Mouse (Mus musculus): ENCODE results near the gene Dennd2a. TPM values are rescaled to one million over a fixed set of nuclear protein-coding genes. Genes with fewer than 3 reads are reported as not detected.

Gene Dennd2a
- total RNA-seq, 1 experiment from 2014 or later, result not detected

DNA sequence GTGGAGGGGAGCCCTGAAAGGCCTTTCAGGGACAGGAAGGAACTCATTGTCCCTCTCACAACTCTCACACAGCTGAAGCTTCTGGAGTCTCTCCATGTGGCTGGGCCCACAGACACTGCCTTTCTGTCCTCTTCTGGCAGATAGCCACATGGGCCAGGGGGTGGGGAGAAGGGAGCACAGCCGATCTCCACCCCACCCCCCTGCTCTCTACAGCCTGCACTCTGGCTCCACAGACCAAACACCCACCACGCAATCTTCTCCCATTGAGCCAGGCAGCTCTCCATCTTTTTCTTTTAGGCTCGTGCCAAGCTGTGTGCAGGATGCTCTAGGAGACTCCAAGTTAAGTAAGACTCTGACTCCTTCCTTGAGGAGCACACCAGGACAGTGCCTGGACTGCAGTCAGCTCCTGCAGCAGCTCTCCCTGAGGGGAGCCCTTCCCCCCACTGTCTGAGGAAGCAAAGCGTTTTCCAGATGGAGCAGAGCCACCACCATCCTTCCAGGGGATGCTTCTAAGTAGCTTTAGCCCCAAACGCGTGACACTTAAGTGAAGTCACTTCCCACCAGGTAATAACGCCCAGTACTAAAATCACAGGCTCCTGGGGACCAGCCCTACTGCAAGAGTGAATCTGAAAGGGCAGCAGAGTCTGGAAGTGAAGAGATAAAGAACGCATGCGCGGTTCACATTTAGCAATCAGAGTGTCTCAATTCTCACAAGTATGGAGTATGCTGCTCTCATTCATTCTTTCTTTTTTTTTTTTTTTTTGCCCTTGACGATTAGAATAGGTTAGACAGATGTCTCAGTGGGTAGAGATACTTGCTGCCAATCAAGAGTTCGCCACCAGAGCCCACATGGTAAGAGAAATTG, 28.8 kb downstream of the Dennd2a start:
- ATAC-seq (replicated peaks; ENCODE audit: insufficient number of reproducible peaks, low FRiP score, low TSS enrichment, poor library complexity, severe bottlenecking), result no peak

DNA sequence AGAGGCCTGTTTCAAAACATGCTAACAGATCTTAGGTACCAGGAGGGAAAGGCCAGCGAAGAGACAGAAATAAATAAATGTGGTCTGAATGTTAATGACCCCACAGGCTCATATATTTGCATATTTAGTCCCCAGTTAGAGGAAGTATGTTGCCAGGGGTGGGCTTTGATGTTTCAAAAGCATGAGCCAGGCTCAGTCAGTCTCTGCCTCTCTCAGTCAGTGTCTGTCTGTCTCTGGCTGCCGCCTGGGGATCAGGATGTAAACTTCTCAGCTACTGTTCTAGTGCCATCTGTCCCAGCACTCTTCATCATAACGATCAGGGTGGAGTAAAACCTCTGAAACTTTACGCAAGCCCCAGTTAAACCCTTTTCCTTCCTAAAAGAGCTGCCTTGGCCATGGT, 29.9 kb downstream of the Dennd2a start:
- ATAC-seq (replicated peaks; ENCODE audit: insufficient number of reproducible peaks, low FRiP score, low TSS enrichment, poor library complexity, severe bottlenecking), result peak; percentile 22; the same call in 1 of the 2 replicates

DNA sequence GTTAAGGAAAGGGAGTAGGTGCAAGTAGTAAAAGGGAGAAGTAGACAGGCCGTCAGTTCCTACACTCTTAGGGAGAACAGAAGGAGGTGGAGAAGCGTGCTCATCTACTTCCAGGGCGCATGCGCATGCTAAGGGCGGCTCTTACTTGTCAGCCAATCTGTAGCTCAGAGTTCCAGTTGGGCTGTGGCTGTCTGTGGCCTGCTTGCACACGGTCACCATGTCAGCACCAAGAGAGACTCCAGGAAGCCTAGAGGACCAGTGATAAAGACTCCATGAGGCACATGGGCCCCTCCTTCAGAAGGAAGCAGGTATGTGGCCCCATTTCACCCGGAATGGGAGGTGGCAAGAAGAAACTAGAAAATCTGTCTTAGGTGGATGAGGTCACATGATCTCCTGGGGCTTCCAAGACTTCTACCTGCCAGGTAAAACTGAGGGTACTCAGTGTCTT, 30.3 kb downstream of the Dennd2a start:
- peak; percentile 69 for ATAC-seq (replicated peaks; ENCODE audit: insufficient number of reproducible peaks, low FRiP score, low TSS enrichment, poor library complexity, severe bottlenecking)

DNA sequence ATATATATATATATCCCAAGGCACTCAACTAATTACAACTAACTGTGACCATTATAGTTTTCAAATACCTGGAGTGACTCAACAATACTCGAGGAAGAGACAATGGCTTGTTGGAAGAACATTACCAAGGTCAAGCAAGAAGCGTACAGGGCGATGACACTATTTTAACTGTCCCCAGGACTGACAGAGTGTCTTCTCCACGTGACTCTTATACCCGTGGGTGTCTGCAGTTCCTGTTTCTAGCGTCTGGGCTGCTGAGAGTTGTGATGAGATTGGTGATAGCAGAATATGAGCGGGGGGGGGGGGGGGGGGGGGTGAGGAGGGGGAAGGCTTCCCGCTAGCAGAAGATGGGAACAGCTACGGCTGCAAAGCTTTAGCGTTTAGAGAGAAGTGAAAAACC, 30.9 kb downstream of the Dennd2a start:
- peak; percentile 70; the same call in 1 of the 2 replicates for ATAC-seq (replicated peaks; ENCODE audit: insufficient number of reproducible peaks, low FRiP score, low TSS enrichment, poor library complexity, severe bottlenecking)

DNA sequence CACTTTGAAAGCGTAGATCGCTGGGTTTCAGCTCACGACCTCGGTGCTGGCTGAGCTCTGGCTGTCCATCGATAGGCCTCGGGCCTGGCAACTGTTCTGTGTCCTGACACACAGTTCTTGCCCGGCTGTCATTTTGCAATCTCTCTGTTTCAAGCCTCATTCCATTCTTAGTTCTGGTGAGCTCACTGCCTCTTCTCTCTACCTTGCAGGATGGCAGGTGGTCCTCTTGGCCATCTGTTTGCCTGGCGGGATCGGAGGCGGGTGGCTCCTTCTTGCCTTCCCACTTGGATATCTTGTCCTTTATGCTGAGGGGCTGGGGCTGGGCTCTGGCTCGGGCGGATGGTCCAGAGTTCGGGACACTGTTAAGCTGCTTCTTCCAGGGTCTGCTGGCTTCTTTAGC, 34.5 kb downstream of the Dennd2a start:
- no peak for ATAC-seq (replicated peaks; ENCODE audit: insufficient number of reproducible peaks, low FRiP score, low TSS enrichment, poor library complexity, severe bottlenecking)

DNA sequence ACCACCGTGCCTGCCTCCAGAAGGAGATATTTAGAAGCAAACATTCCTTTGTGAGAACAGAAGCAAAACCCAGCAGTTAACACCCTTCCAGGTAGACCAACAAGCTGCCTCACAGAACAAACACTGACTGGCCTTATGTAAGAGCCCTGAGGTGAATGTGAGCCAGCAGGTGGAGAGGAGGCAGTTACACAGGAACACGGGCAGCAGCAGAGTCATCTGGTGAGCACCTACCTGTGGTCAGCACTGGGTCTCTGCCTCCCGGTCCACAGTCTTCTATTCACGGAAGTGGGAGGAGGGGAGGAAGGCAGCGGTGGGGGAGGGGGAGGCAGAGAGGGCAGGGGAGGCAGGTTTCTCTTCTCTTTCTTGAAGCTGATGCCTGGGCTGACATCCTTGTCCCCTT, 35.2 kb downstream of the Dennd2a start:
- ATAC-seq (replicated peaks; ENCODE audit: insufficient number of reproducible peaks, low FRiP score, low TSS enrichment, poor library complexity, severe bottlenecking), result no peak

- ATAC-seq (replicated peaks; ENCODE audit: insufficient number of reproducible peaks, low FRiP score, low TSS enrichment, poor library complexity, severe bottlenecking), result no peak
These were observed 41.9 kb downstream of the Dennd2a start for GRCm38 (mm10) chr6:39515739-39516131.

DNA sequence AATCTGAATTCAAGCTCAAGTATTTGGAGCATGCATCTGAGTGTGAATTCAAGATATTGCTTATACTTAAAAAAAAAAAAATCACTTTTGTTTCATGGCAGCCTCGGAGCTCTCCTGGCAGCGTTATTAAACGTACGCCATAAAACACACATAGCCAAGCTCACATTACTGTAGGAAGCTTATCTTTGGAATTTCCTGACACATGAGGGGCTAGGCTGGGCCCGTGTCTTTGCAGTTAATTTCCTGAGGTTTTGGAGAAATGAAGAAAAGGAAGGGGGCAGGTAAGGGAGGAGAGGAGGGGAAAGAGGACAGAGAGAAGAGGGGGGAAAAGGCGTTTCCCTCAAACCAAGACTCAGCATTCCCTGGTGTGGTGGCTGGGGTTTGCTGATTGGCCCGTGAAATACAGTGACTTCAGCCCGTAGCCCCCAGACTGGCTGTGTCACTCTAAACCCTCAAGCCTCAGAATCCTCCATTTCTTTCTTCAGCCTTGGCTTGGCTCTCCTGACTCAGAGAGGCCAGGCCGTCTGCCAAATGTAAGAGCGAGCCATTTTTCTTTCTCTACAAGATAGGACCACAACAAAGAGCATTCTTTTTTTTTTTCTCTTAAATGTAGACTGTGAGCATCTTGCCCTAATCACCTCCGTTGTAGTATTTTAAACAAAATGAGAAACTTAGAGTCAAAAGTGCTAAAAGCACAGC, 42.5 kb downstream of the Dennd2a start:
- ATAC-seq (replicated peaks; ENCODE audit: insufficient number of reproducible peaks, low FRiP score, low TSS enrichment, poor library complexity, severe bottlenecking), result no peak

- no peak for ATAC-seq (replicated peaks; ENCODE audit: insufficient number of reproducible peaks, low FRiP score, low TSS enrichment, poor library complexity, severe bottlenecking)
These were observed 54.2 kb downstream of the Dennd2a start for GRCm38 (mm10) chr6:39503476-39503875.

DNA sequence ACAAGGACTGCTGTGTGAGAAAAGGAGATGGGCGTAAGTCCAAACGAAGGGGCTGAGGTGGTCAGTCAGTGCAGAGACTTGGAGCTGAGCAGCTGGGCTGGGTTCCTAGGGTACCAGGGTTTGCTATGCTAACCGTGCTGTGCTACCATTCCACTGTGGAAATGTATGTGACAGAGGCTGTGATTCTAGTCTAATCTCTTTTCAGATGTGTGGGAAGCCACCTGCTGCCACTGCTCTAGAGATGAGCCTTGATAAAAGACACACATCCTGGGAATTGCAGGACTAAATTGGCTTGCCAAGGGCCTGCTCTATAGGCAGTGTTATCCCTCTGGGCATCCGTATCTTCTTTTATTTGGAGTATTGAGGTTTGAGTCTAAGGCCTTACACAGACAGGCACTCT, 60.5 kb downstream of the Dennd2a start:
- ATAC-seq (replicated peaks; ENCODE audit: insufficient number of reproducible peaks, low FRiP score, low TSS enrichment, poor library complexity, severe bottlenecking), result no peak

DNA sequence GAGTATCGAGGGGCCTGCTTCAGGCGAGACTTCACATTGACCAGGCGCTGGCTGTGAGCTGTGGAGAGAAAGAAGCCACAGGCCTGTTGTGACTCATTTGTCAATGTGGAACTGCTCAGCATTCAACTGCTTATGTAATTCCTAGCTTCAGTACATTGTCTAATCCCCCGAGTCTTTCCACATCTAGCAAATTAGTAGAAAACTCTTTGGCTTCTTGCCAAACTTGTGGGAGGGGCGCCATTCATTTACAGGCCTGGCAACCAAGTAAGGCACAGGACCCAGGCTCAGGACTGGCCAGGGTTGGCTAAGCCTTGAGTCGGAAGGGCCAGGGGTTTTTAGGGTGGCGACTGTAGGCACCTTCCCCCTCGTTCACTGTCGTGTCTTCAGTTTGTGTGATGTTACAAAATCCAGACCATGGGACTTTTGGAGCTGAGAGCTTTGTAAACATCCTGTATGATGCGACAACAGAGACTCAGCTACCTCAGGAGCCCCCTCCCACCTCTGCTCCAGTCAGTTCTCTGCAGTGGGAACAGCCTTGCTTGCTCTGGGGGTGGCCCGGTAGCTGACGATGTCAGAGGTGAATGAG, 64.4 kb downstream of the Dennd2a start:
- no peak for ATAC-seq (replicated peaks; ENCODE audit: insufficient number of reproducible peaks, low FRiP score, low TSS enrichment, poor library complexity, severe bottlenecking)

DNA sequence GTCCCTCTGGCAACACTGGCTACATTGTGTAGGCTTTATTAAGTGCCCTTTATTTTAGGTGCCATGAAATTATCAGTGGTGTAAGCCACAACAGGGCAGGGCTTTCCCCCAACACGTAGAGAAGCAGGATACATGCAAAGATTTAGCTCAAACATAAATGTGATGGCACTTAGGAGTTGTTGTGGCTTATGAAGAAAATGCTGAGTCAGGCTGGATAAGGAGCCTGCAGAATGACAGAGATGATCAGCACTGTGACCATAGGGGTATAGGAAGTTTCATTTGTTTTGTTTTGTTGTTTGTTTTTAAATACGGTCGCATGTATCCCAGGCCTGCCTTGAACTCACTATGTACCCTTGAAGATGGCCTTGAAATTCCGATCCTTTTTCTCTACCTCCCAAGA, 65.5 kb downstream of the Dennd2a start:
- ATAC-seq (replicated peaks; ENCODE audit: insufficient number of reproducible peaks, low FRiP score, low TSS enrichment, poor library complexity, severe bottlenecking), result no peak

DNA sequence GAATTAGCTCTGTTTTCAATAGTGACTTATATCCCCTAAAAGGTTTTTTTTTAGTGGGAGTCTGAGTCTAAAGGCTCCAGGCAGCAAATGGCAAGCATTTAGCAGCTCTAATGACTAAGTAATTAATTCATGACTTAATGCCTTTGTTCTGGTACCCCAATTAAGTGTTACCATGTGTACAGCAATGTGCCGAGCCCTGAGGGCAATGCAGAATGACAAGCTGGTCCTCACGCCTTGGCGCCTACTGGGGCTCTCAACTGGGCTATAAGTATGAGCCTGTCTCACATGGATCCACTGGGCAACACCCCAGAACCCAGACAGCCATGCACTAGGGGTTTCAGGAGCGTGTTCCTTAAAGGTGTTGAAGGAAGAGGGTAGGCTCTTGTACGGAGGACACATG, 66.5 kb downstream of the Dennd2a start:
- no peak for ATAC-seq (replicated peaks; ENCODE audit: insufficient number of reproducible peaks, low FRiP score, low TSS enrichment, poor library complexity, severe bottlenecking)

DNA sequence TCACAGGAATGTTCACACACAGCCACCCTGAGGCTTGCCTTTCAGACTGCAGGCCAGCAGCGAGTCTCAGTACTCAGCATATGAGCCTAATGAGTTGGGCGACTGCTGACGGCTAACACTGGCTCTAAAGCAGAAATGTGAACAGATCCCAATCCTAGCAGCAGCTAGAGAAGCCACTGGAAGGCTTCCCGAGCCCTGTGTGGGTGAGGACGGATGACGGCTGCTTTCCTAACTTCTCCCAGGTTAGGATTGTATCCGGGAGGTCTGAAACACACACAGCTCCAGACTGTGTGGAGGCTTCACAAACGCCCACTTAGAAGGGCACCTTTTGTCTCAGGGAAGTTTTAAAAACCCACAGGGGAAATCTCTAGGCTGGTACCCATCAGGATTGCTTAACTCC, 69.4 kb downstream of the Dennd2a start:
- no peak for ATAC-seq (replicated peaks; ENCODE audit: insufficient number of reproducible peaks, low FRiP score, low TSS enrichment, poor library complexity, severe bottlenecking)

DNA sequence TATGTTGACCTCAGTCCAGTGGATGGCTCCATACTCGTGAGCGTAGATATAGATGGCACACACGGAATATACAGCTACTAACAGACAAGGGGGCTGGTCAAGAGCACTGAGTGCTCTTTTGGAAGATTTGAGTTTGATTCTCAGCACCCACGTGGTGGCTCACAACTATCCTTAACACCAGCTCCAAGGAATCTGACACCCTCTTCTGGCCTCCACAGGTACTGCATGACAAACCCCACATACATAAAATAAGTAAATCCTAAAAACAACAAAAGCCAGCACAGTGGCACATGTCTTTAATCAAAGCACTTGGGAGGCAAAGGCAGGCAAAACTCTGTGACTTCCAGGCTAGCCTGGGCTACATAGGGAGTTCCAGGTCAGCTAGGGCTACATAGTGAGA, 74.0 kb downstream of the Dennd2a start:
- no peak for ATAC-seq (replicated peaks; ENCODE audit: insufficient number of reproducible peaks, low FRiP score, low TSS enrichment, poor library complexity, severe bottlenecking)

DNA sequence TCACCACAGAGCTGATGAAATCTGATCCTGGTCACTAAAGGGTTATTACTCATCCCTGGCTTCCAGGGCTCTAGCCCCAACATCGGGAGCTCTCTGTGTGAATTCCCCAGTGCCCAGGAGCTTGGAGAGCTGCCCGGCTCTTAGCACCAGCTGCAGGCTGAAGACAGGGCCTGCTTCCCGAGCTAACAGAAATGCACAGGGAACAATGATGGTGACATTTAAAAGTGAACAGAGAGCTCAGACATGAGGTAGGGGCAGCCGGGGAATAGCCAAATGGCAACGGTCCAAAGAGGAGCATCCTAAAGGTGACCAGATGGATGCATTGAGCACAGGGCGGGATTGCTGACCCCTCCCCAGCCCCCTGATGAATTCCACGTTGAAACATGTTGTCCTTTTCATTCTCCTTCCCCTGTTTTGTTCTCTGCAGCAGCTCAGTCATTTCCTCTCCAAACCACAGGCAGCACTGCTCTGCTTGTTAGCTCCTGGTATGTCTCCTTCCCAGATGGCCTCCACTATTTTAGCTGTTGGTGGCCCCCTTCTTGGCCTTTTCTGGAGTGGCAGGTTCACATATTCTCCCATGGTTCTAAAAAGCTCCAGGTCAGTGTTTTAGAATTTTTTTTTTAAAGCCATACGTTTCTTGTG, 79.0 kb downstream of the Dennd2a start:
- ATAC-seq (replicated peaks; ENCODE audit: insufficient number of reproducible peaks, low FRiP score, low TSS enrichment, poor library complexity, severe bottlenecking), result no peak

GRCm38 (mm10) chr6:39476617-39477016, 81.0 kb downstream of the Dennd2a start:
- no peak for ATAC-seq (replicated peaks; ENCODE audit: insufficient number of reproducible peaks, low FRiP score, low TSS enrichment, poor library complexity, severe bottlenecking)

DNA sequence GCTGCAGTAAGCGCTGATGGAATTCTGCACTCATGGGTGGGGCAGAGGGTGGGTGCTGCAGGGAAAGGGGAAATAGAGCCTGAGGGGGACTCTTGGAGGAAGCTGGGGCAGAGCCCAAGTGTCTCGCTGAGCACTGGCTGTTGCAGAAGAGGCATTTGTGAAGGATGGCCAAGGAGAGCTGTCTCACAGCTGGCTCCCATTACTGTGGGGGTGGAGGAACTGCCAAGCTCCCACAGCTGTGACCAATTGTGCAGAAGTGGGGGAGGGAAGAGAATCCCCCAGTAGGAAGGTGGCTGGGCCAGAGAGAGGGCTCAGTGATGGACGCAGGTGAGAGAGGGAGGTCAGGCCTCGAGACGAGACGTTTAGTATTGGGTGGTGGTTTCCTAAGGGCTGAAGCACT, 83.2 kb downstream of the Dennd2a start:
- ATAC-seq (replicated peaks; ENCODE audit: insufficient number of reproducible peaks, low FRiP score, low TSS enrichment, poor library complexity, severe bottlenecking), result no peak

- ATAC-seq (replicated peaks; ENCODE audit: insufficient number of reproducible peaks, low FRiP score, low TSS enrichment, poor library complexity, severe bottlenecking), result no peak
These were observed 84.8 kb downstream of the Dennd2a start for GRCm38 (mm10) chr6:39472837-39473236.
